Mouse (Mus musculus) intestine, embryonic 15.5 days (tissue): ENCODE results near the gene Ugt1a9. TPM values are rescaled to one million over a fixed set of nuclear protein-coding genes. Genes with fewer than 3 reads are reported as not detected.

Experiments used
- polyA plus RNA-seq: library from polyadenylated mRNA; unstranded; fragments of >200 nt; fragmentation: Nextera tagmentation; extraction: Ambion mirVana; gene quantifications from 2 replicates; pipeline ENCODE4 v1.2.1, GENCODE M21; 2015

Gene Ugt1a9
- polyA plus RNA-seq, 1 experiment from 2014 or later, result 5.6 TPM

Other genes with a start within 250 kb of the Ugt1a9 start
- gene Dgkd, start 217.5 kb upstream of the Ugt1a9 start, polyA plus RNA-seq, result 28.2 and 31.8 TPM in 2 replicates
- 28.8 and 29.4 TPM in 2 replicates for gene Usp40, start 62.2 kb upstream of the Ugt1a9 start, polyA plus RNA-seq
- not detected in 2 replicates for gene Ugt1a10, start 15.4 kb upstream of the Ugt1a9 start, polyA plus RNA-seq
- not detected in 2 replicates for gene Ugt1a8, start 17.0 kb downstream of the Ugt1a9 start, polyA plus RNA-seq
- gene Ugt1a7c, start 24.3 kb downstream of the Ugt1a9 start, polyA plus RNA-seq, result 49.1 and 49.8 TPM in 2 replicates
- 0.29 and 0.36 TPM in 2 replicates for gene Ugt1a6b, start 32.5 kb downstream of the Ugt1a9 start, polyA plus RNA-seq
- 7.9 and 10.3 TPM in 2 replicates for gene Ugt1a6a, start 64.0 kb downstream of the Ugt1a9 start, polyA plus RNA-seq
- gene Ugt1a5, start 95.2 kb downstream of the Ugt1a9 start, polyA plus RNA-seq, result not detected in 2 replicates
- 0.14 and 0.18 TPM in 2 replicates for gene Ugt1a2, start 129.8 kb downstream of the Ugt1a9 start, polyA plus RNA-seq
- 6.1 and 8.3 TPM in 2 replicates for gene Dnajb3, start 135.0 kb downstream of the Ugt1a9 start, polyA plus RNA-seq
- gene Ugt1a1, start 141.2 kb downstream of the Ugt1a9 start, polyA plus RNA-seq, result 29.2 and 30.1 TPM in 2 replicates
- gene Mroh2a, start 156.2 kb downstream of the Ugt1a9 start, polyA plus RNA-seq, result 0.88 and 1.0 TPM in 2 replicates
- gene Hjurp, start 206.8 kb downstream of the Ugt1a9 start, polyA plus RNA-seq, result 158 and 160 TPM in 2 replicates
- not detected in 2 replicates for gene Trpm8, start 206.9 kb downstream of the Ugt1a9 start, polyA plus RNA-seq